Mouse (Mus musculus) heart, postnatal 0 days (tissue): ENCODE measurements around the gene Tubb2b.

Source experiments
- CTCF ChIP-seq: IDR thresholded peaks from 2 replicates; pipeline ENCODE4 v1.5.1; 2016; ENCODE audit warnings: antibody characterized with exemption, control low read depth, low read depth
- EP300 ChIP-seq: IDR thresholded peaks from 2 replicates; pipeline ENCODE4 v1.6.1; 2016; ENCODE audit warnings: antibody characterized with exemption, low read depth

- no peak for TF ChIP-seq CTCF
- no peak for TF ChIP-seq EP300
Observed at GRCm38 (mm10) chr13:34095542-34096435, 34.5 kb downstream of the Tubb2b start.
